Mouse (Mus musculus) right cerebral cortex, adult 18-20 months (tissue): ENCODE data around the gene Cypt3.

Source experiments
- DNase-seq: peaks from one replicate; pipeline ENCODE4 v3.0.0; 2022; ENCODE audit warnings: mixed read lengths

The Cypt3 gene

DNA sequence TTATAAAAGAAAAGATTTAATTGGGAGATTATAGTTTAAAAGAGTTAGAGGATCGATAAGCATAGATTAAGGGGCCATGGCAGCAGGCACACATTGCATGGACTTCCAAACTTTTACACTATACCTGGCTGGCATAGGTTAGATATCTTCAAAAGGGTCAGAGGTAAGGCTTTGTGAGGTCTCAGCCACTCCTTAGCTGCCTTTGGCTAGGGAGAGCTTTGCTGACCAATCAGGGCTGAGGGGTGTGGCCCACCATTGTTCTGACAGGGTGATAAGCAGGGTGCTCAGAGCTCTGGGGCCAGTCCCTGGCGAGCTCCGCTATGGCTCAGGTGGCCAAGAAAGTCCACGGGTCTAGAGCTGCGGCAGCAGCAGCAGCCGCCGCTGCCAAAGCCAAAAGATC, at the start of gene Cypt3:
TSS of gene Cypt3 (plus strand) at position 301 of the 400 bp plus-strand sequence.
- no peak for DNase-seq

DNA sequence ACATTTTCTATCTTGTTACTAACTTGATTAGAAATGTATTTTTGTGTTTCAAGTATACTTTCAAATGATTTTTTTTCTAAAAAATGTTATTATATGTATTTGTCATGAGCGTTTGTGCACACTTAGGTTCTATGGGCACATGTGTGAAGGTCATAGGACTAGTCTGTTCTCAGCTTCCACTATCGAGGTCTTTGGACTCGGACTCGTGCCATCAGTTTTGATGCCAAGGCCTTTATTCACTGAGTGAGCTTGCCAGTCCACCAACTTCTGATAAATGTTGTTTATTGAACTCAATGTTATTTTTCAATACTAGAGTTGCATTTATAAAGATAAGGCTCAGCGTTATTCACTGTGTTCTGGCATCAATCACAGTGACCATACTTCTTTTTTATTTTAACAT, 42.9 kb upstream of the Cypt3 start:
- no peak for DNase-seq

DNA sequence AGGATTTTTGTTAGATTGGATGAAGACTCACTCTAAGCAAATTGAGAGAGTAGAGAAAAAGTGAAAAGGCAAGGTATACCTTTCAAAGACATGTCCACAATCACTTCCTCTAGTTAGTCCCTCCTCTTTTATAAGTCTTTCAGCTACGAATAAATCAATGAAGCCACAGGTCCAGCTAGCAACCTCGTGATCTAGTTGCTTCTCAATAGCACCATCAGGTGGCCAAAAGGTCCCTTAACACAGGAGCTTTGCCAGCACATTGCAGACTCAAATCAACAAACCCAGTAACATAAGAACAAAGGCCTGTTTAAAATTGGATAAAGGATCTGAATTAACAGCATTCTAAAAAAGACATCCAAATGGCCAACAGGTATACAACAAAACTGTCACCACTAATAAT, 30.0 kb upstream of the Cypt3 start:
- peak; percentile 5 for DNase-seq

DNA sequence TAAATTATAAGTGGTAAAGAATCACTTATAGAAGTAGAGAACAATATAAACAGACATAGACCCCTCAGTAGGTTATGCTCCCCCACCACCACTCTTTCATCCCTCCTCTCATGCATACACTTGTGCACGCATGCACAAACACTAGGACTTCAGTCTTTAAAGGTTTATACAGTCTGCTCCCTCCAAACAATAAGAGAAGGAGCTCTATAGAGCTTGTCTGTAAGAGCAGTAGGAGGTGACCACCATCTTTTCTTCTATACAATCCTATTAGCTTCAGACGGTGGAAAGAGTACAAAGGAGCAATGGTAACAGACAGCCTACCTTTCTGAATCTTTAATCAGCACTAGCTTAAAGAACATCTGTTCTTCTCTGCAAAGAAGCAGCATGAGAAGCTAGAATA, 1.8 kb upstream of the Cypt3 start:
- no peak for DNase-seq

DNA sequence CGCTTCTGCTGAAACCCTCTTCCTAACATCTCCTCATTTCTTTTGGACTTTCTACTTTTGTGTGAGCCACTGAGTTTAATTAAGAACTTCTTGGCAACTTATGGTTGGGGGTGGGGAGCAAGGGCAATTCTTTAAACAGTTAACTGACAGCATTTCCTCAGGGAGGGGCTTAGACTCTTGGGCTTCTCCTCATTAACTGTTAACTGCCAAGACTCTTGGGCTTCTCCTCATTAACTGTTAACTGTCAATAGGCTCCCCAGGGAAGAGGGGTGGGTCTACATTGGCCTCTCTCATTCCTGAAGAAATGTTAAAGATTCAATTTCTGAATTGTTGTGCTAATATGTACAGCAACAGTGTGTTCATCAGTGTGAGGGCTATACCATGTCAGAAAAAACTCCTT, 6.3 kb downstream of the Cypt3 start:
- no peak for DNase-seq

DNA sequence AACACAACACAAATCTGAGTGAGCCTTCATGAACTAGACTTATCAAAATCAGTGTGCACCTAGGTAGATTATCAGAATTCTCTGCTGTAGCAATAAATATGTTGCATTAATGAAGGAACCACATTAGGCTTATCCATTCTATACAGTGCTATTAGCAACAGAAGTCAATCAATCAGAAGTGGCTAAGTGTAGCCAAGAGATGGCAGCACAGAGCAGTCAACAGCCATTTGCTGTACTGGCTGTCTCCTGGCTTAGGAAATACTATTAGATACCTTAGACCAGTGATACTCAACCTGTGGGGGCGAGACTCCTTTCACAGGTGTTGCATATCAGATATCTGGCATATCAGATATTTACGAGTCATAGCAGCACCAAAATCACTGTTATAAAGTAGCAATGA, 41.2 kb downstream of the Cypt3 start:
- DNase-seq = no peak
